Mouse (Mus musculus): ENCODE results near the gene Inafm2.

Inafm2 gene

DNA sequence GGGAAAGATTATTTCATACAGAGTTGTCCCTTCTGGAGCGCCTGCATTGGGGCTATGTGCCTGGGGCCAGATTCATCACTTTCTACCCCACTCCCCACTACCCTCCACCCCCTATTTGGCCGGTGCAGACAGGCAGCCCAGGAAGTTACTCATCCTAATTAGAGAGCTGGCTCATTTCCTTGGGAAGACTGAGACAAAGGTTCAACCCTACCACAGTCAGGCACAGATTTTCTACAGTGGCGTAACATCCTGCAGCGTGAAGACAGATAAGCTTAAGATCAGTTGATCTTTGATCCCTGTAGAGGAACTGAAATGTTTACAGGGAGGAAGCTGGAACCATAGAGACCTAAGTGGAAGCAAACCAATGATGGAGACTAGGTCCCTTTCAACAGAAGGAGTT is 36.7 kb downstream of the Inafm2 start:
- peak; percentile 33 for DNase-seq (ENCODE audit: low read depth, low spot score)

DNA sequence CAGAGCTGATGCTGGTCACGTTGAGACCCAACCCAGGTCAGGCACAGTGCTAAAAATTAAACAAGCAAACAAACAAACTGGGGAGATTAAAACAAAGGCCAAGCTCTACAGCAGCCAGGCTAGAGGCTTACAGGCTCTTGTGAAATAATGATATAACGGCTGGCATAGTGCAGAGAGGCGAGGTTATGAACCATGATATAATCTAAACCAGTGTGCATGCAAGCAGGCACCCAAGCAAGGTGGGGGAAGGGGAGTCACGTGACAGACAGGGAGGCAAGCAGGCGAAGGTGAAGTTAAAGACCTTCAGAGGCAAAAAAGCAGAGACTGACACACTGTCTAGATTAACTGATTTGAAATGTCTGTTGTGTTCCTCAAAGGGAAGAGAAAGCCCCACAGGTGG is 37.5 kb downstream of the Inafm2 start:
- no peak for DNase-seq (ENCODE audit: low read depth, low spot score)

DNA sequence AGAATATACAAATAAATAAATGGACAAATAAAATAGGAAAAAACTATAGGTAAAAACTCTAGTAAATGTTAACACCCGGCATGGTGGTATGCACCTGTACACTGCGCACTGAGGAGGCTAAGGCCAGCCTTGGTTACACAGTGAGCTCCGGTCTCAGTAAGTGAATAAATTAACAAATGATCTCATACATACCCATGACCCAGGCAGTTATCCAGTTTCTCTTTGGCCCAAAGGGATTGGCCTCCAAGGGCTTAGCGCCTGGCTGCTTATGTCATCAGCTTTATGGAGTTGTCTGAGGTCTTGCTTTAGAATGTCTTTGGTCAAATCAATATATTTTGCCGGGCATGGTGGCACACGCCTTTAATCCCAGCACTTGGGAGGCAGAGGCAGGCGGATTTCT is 38.1 kb downstream of the Inafm2 start:
- no peak for DNase-seq (ENCODE audit: low read depth, low spot score)

DNA sequence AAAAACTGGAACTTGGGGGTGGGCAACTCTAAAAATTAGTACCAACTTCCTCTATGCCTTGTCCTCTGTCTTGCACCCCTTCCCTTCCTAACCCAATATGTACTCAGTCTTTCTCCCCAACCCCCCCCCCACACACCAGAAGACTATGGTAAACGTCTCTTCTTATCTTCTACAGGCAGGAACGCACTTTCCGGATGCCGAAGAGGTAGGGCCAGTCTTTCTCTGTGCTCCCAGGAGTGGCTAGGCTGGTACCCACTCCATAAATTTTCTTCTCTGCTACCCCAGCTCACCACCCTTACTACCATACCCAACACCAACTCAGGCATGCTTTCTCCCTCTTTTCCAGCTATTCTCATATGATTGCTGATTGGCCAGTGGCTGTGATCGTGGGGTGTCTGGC is 41.0 kb downstream of the Inafm2 start:
- DNase-seq (ENCODE audit: low read depth, low spot score) = no peak

DNA sequence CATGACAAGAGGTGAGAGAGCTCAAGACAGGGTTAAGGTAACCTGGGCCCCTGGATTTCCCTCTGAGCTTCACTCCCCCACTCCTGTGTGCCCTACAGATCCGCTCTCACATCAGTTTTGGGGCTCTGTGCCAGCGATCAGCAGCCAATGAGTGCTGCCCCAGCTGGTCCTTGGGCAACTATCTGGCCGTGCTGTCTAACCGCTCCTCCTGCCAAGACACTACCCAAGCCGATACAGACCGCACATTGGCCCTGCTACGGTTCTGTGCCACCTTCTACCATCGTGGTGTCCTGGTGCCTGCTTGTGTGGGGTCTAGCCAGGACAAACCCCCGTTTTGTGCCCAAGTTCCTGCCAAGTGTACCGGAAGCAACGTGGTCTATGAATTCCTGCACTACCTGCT is 43.9 kb downstream of the Inafm2 start:
- no peak for DNase-seq (ENCODE audit: low read depth, low spot score)

DNA sequence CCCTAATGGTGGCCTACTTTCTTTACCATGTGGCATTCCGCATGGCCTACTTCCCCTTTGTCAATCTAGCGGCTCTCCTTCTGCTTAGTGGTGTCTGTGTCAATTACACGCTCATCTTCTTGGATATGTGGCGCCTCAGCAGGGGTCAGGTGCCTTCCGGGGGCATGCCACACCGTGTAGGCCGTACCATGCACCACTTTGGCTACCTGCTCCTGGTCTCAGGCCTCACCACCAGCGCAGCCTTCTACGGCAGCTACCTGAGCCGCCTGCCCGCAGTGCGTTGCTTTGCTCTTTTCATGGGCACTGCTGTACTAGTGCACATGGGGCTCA is 44.6 kb downstream of the Inafm2 start:
- no peak for DNase-seq (ENCODE audit: low read depth, low spot score)

DNA sequence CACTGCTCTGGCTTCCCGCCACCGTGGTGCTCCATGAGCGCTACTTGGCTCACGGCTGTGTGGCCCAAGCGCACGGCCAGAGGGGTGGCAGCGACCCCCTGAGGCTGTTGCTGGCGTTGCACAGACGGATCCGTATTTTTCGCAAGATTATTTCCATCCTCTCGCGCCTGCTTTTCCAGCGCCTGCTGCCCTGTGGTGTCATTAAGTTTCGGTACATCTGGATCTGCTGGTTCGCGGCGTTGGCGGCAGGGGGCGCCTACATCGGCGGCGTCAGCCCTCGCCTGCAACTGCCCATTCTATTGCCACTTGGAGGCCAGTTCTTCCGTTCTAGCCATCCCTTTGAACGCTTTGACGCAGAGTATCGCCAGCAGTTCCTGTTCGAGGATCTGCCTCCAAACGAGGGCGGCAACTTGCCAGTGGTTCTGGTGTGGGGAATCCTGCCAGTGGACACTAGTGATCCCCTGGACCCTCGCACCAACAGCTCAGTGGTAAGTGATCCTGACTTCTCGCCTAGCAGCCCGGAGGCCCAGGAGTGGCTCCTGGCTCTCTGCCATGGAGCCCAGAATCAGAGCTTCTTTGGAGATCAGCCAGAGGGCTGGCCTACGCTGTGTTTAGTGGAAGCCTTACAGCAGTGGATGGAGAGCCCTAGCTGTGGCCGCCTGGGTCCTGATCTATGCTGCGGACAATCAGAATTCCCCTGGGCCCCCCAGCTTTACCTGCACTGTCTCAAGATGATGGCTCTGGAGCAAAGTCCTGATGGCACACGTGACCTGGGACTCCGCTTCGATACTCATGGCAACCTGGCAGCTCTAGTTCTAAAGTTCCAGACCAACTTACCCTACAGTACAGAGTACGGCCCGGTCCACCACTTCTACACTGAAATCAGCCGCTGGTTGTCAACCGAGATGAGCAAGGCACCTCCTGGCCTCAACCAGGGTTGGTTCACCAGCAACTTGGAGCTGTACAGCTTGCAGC is 45.3 kb downstream of the Inafm2 start:
- DNase-seq (ENCODE audit: low read depth, low spot score) = no peak

DNA sequence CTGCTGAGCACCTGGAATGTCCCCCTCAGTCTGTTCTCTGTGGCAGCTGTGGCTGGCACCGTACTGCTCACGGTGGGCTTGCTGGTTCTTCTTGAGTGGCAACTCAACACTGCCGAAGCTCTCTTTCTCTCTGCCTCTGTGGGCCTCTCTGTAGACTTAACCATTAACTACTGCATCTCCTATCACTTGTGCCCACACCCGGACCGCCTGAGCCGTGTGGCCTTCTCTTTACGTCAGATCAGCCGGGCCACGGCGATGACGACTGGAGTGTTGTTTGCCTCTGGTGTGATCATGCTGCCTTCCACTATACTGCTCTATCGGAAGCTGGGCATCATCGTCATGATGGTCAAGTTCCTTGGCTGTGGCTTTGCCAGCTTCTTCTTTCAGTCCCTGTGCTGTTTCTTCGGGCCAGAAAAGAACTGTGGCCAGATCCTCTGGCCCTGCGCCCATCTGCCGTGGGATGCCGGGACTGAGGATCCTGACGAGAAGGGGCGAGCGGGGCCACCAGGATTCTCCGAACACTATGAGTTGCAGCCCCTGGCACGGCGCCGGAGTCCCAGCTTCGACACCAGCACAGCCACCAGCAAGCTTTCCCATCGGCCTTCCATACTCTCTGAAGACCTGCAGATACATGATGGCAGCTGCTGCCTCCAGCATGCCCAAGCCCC is 46.2 kb downstream of the Inafm2 start:
- DNase-seq (ENCODE audit: low read depth, low spot score) = no peak

DNA sequence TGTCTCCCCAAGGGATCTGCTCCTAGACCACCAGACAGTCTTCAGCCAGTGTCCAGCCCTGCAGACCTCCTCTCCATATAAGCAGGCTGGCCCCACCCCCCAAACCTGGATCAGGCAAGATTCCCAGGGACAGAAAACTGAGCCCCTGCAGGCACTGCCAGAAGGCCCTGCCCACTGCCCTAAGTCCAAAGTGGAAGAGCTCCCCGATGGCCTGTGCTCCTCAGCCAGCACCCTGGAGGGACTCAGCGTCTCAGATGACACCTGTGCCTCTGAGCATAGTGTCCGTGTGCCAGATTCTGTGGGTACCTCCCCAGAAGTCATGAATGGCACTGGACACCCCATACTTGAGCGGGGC is 46.7 kb downstream of the Inafm2 start:
- no peak for DNase-seq (ENCODE audit: low read depth, low spot score)

DNA sequence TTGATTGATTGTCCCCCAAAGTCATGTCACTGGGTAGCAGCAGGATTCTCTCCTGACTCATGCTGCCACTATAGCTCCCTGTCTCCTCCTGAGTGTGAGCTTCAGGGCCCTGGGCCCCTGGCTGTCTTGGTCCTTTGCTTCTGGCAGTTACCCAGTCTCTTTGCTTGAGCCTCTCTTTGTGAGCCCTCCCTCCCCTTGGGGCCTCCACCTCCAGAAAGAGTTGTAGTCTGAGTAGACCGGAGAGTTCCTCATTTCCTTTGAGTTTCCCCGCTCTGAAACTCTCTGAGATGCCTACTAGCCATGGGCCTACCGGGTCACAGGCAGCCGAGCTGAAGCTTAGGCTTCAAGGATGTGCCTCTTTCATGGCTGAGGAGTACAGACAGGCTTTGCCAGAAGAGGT is 48.1 kb downstream of the Inafm2 start:
- no peak for DNase-seq (ENCODE audit: low read depth, low spot score)

Data from 3T3-L1 (cell line).